Mouse (Mus musculus) bone marrow, adult 2 months (tissue): ENCODE data around the gene Mthfr.

ENCODE experiments used
- CTCF ChIP-seq: fragments of 200-500 bp; IDR thresholded peaks from 2 replicates; pipeline ENCODE4 v1.5.1; 2011; ENCODE audit warnings: low read length, control low read depth; ENCODE audit not compliant: control insufficient read depth, insufficient read depth
- POLR2A ChIP-seq: fragments of 200-500 bp; IDR thresholded peaks from 2 replicates; pipeline ENCODE4 v1.6.1; 2011; ENCODE audit warnings: low read depth, mild to moderate bottlenecking, control low read depth, low read length, borderline replicate concordance; ENCODE audit not compliant: control insufficient read depth

GRCm38 (mm10) chr4:148069602-148070218, 30.8 kb downstream of the Mthfr start:
- TF ChIP-seq CTCF (no peak), POLR2A (no peak)
